Mouse (Mus musculus): Measurements from ENCODE around the gene Katnbl1. TPM values are rescaled to one million over a fixed set of nuclear protein-coding genes. Genes with fewer than 3 reads are reported as not detected.
"Not testable (repeated sequence)": the region's sequence is repeated elsewhere in the genome, so short reads cannot be mapped to it uniquely, and the experiment has no call there.

The Katnbl1 gene
- polyA plus RNA-seq, 1 experiment from 2014 or later: 48.4 TPM

- 100% methylated on average over 1 of the region's 1 CpGs for WGBS
- Histone ChIP-seq H3K4me1 (ENCODE audit: control insufficient read depth, insufficient read depth, low read length) (peaks cover 9% of the 10 kb centered on the region), H3K9ac (ENCODE audit: low read length) (no peak overlapping the region), H3K4me3 (ENCODE audit: low read depth, low read length) (no peak overlapping the region), H3K27me3 (replicated peaks; ENCODE audit: control insufficient read depth, insufficient read depth, low read length) (no peaks in the 10 kb centered on the region), H3K9me3 (replicated peaks; ENCODE audit: control insufficient read depth, low read length) (no peaks in the 10 kb centered on the region), H3K4me2 (ENCODE audit: low read length) (no peak overlapping the region), H3K36me3 (ENCODE audit: control insufficient read depth, insufficient read depth, low read length) (no peaks in the 10 kb centered on the region), H3K27ac (ENCODE audit: low read depth, low read length) (no peak overlapping the region)
- DNase-seq (ENCODE audit: low spot score) (no peak), ATAC-seq (no peak)
These were observed 2.2 kb downstream of the Katnbl1 start for GRCm38 (mm10) chr2:112381219-112381618.

- Histone ChIP-seq H3K4me3 (ENCODE audit: low read depth, low read length) (no peak overlapping the region), H3K9me3 (replicated peaks; ENCODE audit: control insufficient read depth, low read length) (no peaks in the 10 kb centered on the region), H3K4me1 (ENCODE audit: control insufficient read depth, insufficient read depth, low read length) (no peaks in the 10 kb centered on the region), H3K36me3 (ENCODE audit: control insufficient read depth, insufficient read depth, low read length) (no peaks in the 10 kb centered on the region), H3K9ac (ENCODE audit: low read length) (no peak overlapping the region), H3K4me2 (ENCODE audit: low read length) (no peak overlapping the region), H3K27me3 (replicated peaks; ENCODE audit: control insufficient read depth, insufficient read depth, low read length) (no peaks in the 10 kb centered on the region), H3K27ac (ENCODE audit: low read depth, low read length) (no peak overlapping the region)
- WGBS: 86% methylated on average over 5 of the region's 5 CpGs
- ATAC-seq (no peak), DNase-seq (ENCODE audit: low spot score) (no peak)
These were observed 11.8 kb downstream of the Katnbl1 start for GRCm38 (mm10) chr2:112390843-112391242.

GRCm38 (mm10) chr2:112391346-112392000, 12.5 kb downstream of the Katnbl1 start:
- WGBS: 95% methylated on average over 4 of the region's 4 CpGs
- no peak for ATAC-seq

GRCm38 (mm10) chr2:112392689-112393088, 13.7 kb downstream of the Katnbl1 start:
- Histone ChIP-seq H3K4me1 (ENCODE audit: control insufficient read depth, insufficient read depth, low read length) (no peaks in the 10 kb centered on the region), H3K9ac (ENCODE audit: low read length) (no peak overlapping the region), H3K4me3 (ENCODE audit: low read depth, low read length) (no peak overlapping the region), H3K4me2 (ENCODE audit: low read length) (no peak overlapping the region), H3K27ac (ENCODE audit: low read depth, low read length) (no peak overlapping the region), H3K9me3 (replicated peaks; ENCODE audit: control insufficient read depth, low read length) (no peaks in the 10 kb centered on the region), H3K27me3 (replicated peaks; ENCODE audit: control insufficient read depth, insufficient read depth, low read length) (no peaks in the 10 kb centered on the region), H3K36me3 (ENCODE audit: control insufficient read depth, insufficient read depth, low read length) (no peaks in the 10 kb centered on the region)
- ATAC-seq (no peak), DNase-seq (ENCODE audit: low spot score) (no peak)
- WGBS: 95% methylated on average over 1 of the region's 1 CpGs

More at GRCm38 (mm10) chr2:112391346-112392000, 12.5 kb downstream of the Katnbl1 start:
- Histone ChIP-seq H3K9ac (ENCODE audit: low read length) (no peak overlapping the region), H3K4me2 (ENCODE audit: low read length) (no peak overlapping the region), H3K4me1 (ENCODE audit: control insufficient read depth, insufficient read depth, low read length) (no peaks in the 10 kb centered on the region), H3K36me3 (ENCODE audit: control insufficient read depth, insufficient read depth, low read length) (no peaks in the 10 kb centered on the region), H3K27ac (ENCODE audit: low read depth, low read length) (no peak overlapping the region), H3K9me3 (replicated peaks; ENCODE audit: control insufficient read depth, low read length) (no peaks in the 10 kb centered on the region), H3K4me3 (ENCODE audit: low read depth, low read length) (no peak overlapping the region), H3K27me3 (replicated peaks; ENCODE audit: control insufficient read depth, insufficient read depth, low read length) (no peaks in the 10 kb centered on the region)
- DNase-seq (ENCODE audit: low spot score): no peak

GRCm38 (mm10) chr2:112393958-112394357, 14.9 kb downstream of the Katnbl1 start:
- no peak overlapping the region for H3K27ac ChIP-seq (ENCODE audit: low read depth, low read length)
- H3K4me2 ChIP-seq (ENCODE audit: low read length): no peak overlapping the region
- H3K4me3 ChIP-seq (ENCODE audit: low read depth, low read length): no peak overlapping the region
- H3K9ac ChIP-seq (ENCODE audit: low read length): no peak overlapping the region
- H3K4me1 ChIP-seq (ENCODE audit: control insufficient read depth, insufficient read depth, low read length): no peaks in the 10 kb centered on the region
- DNase-seq (ENCODE audit: low spot score): no peak
- ATAC-seq: no peak
- no peaks in the 10 kb centered on the region for H3K36me3 ChIP-seq (ENCODE audit: control insufficient read depth, insufficient read depth, low read length)
- no peaks in the 10 kb centered on the region for H3K9me3 ChIP-seq (replicated peaks; ENCODE audit: control insufficient read depth, low read length)
- no peaks in the 10 kb centered on the region for H3K27me3 ChIP-seq (replicated peaks; ENCODE audit: control insufficient read depth, insufficient read depth, low read length)

- Histone ChIP-seq H3K4me3 (ENCODE audit: low read depth, low read length) (no peak overlapping the region), H3K9me3 (replicated peaks; ENCODE audit: control insufficient read depth, low read length) (no peaks in the 10 kb centered on the region), H3K27me3 (replicated peaks; ENCODE audit: control insufficient read depth, insufficient read depth, low read length) (no peaks in the 10 kb centered on the region), H3K36me3 (ENCODE audit: control insufficient read depth, insufficient read depth, low read length) (no peaks in the 10 kb centered on the region), H3K27ac (ENCODE audit: low read depth, low read length) (no peak overlapping the region), H3K4me2 (ENCODE audit: low read length) (no peak overlapping the region), H3K4me1 (ENCODE audit: control insufficient read depth, insufficient read depth, low read length) (no peaks in the 10 kb centered on the region), H3K9ac (ENCODE audit: low read length) (no peak overlapping the region)
- ATAC-seq (no peak), DNase-seq (ENCODE audit: low spot score) (no peak)
- 83% methylated on average over 1 of the region's 1 CpGs for WGBS
These were observed 17.6 kb downstream of the Katnbl1 start for GRCm38 (mm10) chr2:112396649-112397048.

GRCm38 (mm10) chr2:112407030-112407429, 28.0 kb downstream of the Katnbl1 start:
- Histone ChIP-seq H3K4me3 (ENCODE audit: low read depth, low read length) (no peak overlapping the region), H3K27me3 (replicated peaks; ENCODE audit: control insufficient read depth, insufficient read depth, low read length) (no peaks in the 10 kb centered on the region), H3K27ac (ENCODE audit: low read depth, low read length) (no peak overlapping the region), H3K4me2 (ENCODE audit: low read length) (no peak overlapping the region), H3K9ac (ENCODE audit: low read length) (no peak overlapping the region), H3K36me3 (ENCODE audit: control insufficient read depth, insufficient read depth, low read length) (peaks cover 33% of the 10 kb centered on the region), H3K9me3 (replicated peaks; ENCODE audit: control insufficient read depth, low read length) (no peaks in the 10 kb centered on the region), H3K4me1 (ENCODE audit: control insufficient read depth, insufficient read depth, low read length) (no peaks in the 10 kb centered on the region)
- ATAC-seq (no peak), DNase-seq (ENCODE audit: low spot score) (no peak)
- 90% methylated on average over 3 of the region's 3 CpGs for WGBS

GRCm38 (mm10) chr2:112425308-112425707, 46.3 kb downstream of the Katnbl1 start:
- WGBS: 79% methylated on average over 3 of the region's 3 CpGs
- H3K9ac ChIP-seq (ENCODE audit: low read length): no peak overlapping the region

GRCm38 (mm10) chr2:112428534-112428933, 49.5 kb downstream of the Katnbl1 start:
- not testable (repeated sequence) for H3K27ac ChIP-seq (ENCODE audit: low read depth, low read length); H3K4me1 ChIP-seq (ENCODE audit: control insufficient read depth, insufficient read depth, low read length); H3K9me3 ChIP-seq (replicated peaks; ENCODE audit: control insufficient read depth, low read length); H3K9ac ChIP-seq (ENCODE audit: low read length); ATAC-seq; H3K27me3 ChIP-seq (replicated peaks; ENCODE audit: control insufficient read depth, insufficient read depth, low read length); H3K4me3 ChIP-seq (ENCODE audit: low read depth, low read length); H3K4me2 ChIP-seq (ENCODE audit: low read length); H3K36me3 ChIP-seq (ENCODE audit: control insufficient read depth, insufficient read depth, low read length); DNase-seq (ENCODE audit: low spot score)
- WGBS: 87% methylated on average over 3 of the region's 3 CpGs

More at GRCm38 (mm10) chr2:112425308-112425707, 46.3 kb downstream of the Katnbl1 start:
- no peak overlapping the region for H3K4me2 ChIP-seq (ENCODE audit: low read length)
- H3K36me3 ChIP-seq (ENCODE audit: control insufficient read depth, insufficient read depth, low read length): no peaks in the 10 kb centered on the region
- H3K4me3 ChIP-seq (ENCODE audit: low read depth, low read length): no peak overlapping the region
- no peaks in the 10 kb centered on the region for H3K27me3 ChIP-seq (replicated peaks; ENCODE audit: control insufficient read depth, insufficient read depth, low read length)
- H3K4me1 ChIP-seq (ENCODE audit: control insufficient read depth, insufficient read depth, low read length): no peaks in the 10 kb centered on the region
- DNase-seq (ENCODE audit: low spot score) (no peak), ATAC-seq (no peak)
- H3K27ac ChIP-seq (ENCODE audit: low read depth, low read length): no peak overlapping the region
- H3K9me3 ChIP-seq (replicated peaks; ENCODE audit: control insufficient read depth, low read length): no peaks in the 10 kb centered on the region
